Mouse (Mus musculus): ENCODE results near the gene Tbrg1.

DNA sequence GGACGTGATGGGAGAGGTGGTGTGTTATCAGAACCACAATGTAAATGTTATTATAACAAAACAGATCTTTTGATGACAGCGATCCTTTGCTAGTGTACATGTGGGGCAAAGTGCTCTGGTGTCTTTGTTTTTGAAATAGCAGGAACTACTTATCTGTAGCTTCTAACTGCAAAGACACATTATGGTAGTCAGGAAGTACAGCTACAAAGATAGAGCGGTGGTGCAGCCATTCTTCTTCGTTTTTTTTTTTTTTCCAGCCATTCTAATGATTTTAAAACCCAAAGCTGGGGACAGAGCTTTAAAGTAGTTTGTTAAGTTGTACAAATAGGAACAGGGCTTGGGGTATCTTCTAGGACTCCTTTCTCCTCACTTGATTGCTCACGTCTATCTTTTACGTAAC lies 2.3 kb upstream of the Tbrg1 start:
- TF ChIP-seq CTCF (IDR thresholded peaks at IDR 0.05; ENCODE audit: low read depth, low read length) (no peak), POLR2A (IDR thresholded peaks at IDR 0.05; ENCODE audit: extremely low read depth, insufficient read depth, low read length) (no peak)
